Mouse (Mus musculus) lung, embryonic 14.5 days (tissue): Measurements from ENCODE around the gene Gucy1b1. TPM values are rescaled to one million over a fixed set of nuclear protein-coding genes. Genes with fewer than 3 reads are reported as not detected.

Experiments
- ATAC-seq: fragments of 200-750 bp; cut with Nextera tagmentation; 2 replicates; pipeline ENCODE4 v1.8.0; 2017; ENCODE audit warnings: mild to moderate bottlenecking, moderate TSS enrichment, moderate library complexity; ENCODE audit not compliant: insufficient read depth
- DNase-seq: peaks from one replicate; pipeline ENCODE4 v3.0.0-alpha.2; 2015
- H3K27ac ChIP-seq: fragments of 300-500 bp; sonication (generic); 2 replicates; pipeline ENCODE4 v1.5.1; 2014; ENCODE audit warnings: low read depth, mild to moderate bottlenecking, moderate library complexity
- H3K27me3 ChIP-seq: fragments of 300-500 bp; sonication (generic); 2 replicates; pipeline ENCODE4 v1.6.1; 2014; ENCODE audit warnings: low read length, control low read depth; ENCODE audit not compliant: insufficient read depth
- H3K36me3 ChIP-seq: fragments of 300-500 bp; sonication (generic); 2 replicates; pipeline ENCODE4 v1.6.1; 2014; ENCODE audit warnings: control low read depth; ENCODE audit not compliant: insufficient read depth
- H3K4me1 ChIP-seq: fragments of 300-500 bp; sonication (generic); 2 replicates; pipeline ENCODE4 v1.6.1; 2014; ENCODE audit warnings: antibody characterized with exemption, control low read depth; ENCODE audit not compliant: insufficient read depth
- H3K4me2 ChIP-seq: fragments of 300-500 bp; sonication (generic); 2 replicates; pipeline ENCODE4 v1.6.1; 2014; ENCODE audit warnings: mild to moderate bottlenecking
- H3K4me3 ChIP-seq: fragments of 300-500 bp; sonication (generic); 2 replicates; pipeline ENCODE4 v1.5.1; 2014; ENCODE audit warnings: low read depth, low read length
- H3K9ac ChIP-seq: fragments of 300-500 bp; sonication (generic); 2 replicates; pipeline ENCODE4 v1.6.1; 2014
- H3K9me3 ChIP-seq: fragments of 300-500 bp; sonication (generic); 2 replicates; pipeline ENCODE4 v1.6.1; 2016; ENCODE audit warnings: low read depth, low read length, control low read depth
- CTCF ChIP-seq: IDR thresholded peaks from 2 replicates; pipeline ENCODE4 v1.5.1; 2016; ENCODE audit warnings: antibody characterized with exemption, low read depth
- WGBS: fragments of 180-500 bp; shearing (Covaris S2); extraction: QIAGEN DNeasy Blood & Tissue Kit; methylation state at CpG from one replicate; pipeline ENCODE4 v1.1.7; 2014; 5-methylcytosine and 5-hydroxymethylcytosine counted together
- polyA plus RNA-seq: library from polyadenylated mRNA; unstranded; fragments of >200 nt; fragmentation: Nextera tagmentation; extraction: Ambion mirVana; gene quantifications from 2 replicates; pipeline ENCODE4 v1.2.1, GENCODE M21; 2014

Gucy1b1 gene
- polyA plus RNA-seq, 1 experiment from 2014 or later: 73.5 TPM

DNA sequence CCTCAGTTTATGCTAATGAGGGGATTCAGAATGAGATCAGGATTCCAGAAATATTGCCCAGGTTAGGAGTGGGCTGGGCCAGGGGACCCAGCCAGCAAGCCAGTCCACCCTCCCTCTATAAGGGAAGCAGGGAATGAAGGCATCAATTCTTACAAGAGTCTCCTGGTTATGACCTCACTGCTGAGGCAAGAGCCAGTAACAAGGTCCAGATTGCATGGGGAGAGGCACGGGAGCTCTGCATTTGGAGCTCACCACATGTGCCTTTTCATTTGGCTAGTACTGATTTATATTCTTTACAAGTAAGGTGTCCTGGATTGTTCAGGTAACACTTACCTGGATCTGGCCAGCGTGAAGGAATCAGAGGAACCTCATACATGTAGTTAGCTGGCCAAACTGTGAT lies 22.3 kb upstream of the Gucy1b1 start:
- no peaks in the 10 kb centered on the region for H3K27me3 ChIP-seq
- peaks cover 42% of the 10 kb centered on the region for H3K36me3 ChIP-seq
- ATAC-seq (no peak), DNase-seq (no peak)
- no peaks in the 10 kb centered on the region for H3K4me1 ChIP-seq
- no peaks in the 10 kb centered on the region for H3K9me3 ChIP-seq
- no peak overlapping the region for H3K27ac ChIP-seq
- H3K4me3 ChIP-seq: no peak overlapping the region
- H3K4me2 ChIP-seq: no peak overlapping the region
- no peak for TF ChIP-seq CTCF
- H3K9ac ChIP-seq: no peak overlapping the region
- WGBS: 76% methylated on average over 2 of the region's 2 CpGs

DNA sequence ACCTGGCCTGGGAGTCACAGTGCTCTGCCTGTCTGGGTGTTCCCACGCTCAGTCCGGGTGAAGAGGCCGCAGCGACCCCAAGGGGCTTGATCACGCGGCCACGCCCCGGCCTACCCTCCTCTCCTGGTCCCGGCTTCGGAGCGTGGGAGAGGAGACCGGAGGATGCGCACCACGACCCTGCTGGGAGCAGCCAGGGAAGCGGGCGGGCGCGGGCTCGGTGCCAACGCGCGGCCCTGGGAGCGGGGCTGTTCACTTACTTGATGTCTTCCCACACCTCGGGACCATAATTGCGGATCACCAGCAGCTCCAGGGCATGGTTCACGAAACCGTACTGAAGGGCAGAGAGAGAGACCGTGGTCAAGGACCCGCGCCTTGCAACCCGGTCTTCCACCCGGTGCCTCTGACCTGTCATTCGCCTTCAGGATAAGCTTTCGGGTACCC lies 728 bp downstream of the Gucy1b1 start:
- Histone ChIP-seq H3K9ac (peak overlapping the region; percentile 67), H3K4me1 (peaks cover 3% of the 10 kb centered on the region; the same call in 1 of the 2 replicates), H3K36me3 (0 out of 2 replicates have a peak, but pooled peaks cover 9% of the 10 kb centered on the region), H3K27me3 (no peaks in the 10 kb centered on the region), H3K4me3 (peak overlapping the region; percentile 63), H3K9me3 (no peaks in the 10 kb centered on the region), H3K27ac (peak overlapping the region; percentile 87), H3K4me2 (peak overlapping the region; percentile 90)
- ATAC-seq (peak; percentile 61), DNase-seq (peak; percentile 83)
- under 1% methylated on average over 34 of the region's 34 CpGs for WGBS
- no peak for TF ChIP-seq CTCF

DNA sequence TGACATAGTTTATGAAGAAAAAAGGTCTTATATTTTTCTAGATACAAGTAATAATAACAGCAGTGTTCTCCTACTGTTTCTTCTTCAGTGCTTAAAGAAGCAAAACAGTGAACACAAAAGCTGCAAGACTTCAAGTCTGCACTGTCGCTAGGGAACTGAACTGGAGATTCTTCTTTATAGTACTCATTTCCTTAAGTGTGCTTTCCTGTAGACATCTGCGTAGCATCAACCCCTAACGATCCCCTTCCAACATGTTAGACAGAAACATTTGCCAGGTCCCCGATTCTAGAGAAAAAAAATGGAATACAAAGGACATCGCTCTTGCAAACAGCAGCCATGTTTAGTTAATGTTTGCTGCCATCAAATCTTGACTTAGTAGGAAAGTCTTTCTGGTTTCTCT lies 6.7 kb downstream of the Gucy1b1 start:
- H3K27me3 ChIP-seq: no peaks in the 10 kb centered on the region
- TF ChIP-seq CTCF: no peak
- WGBS: 64% methylated on average over 5 of the region's 5 CpGs
- DNase-seq (no peak), ATAC-seq (no peak)
- H3K36me3 ChIP-seq: 0 out of 2 replicates have a peak, but pooled peaks cover 9% of the 10 kb centered on the region
- H3K9ac ChIP-seq: no peak overlapping the region
- H3K27ac ChIP-seq: no peak overlapping the region
- no peaks in the 10 kb centered on the region for H3K9me3 ChIP-seq
- no peak overlapping the region for H3K4me2 ChIP-seq
- H3K4me1 ChIP-seq: peaks cover 18% of the 10 kb centered on the region
- H3K4me3 ChIP-seq: no peak overlapping the region

DNA sequence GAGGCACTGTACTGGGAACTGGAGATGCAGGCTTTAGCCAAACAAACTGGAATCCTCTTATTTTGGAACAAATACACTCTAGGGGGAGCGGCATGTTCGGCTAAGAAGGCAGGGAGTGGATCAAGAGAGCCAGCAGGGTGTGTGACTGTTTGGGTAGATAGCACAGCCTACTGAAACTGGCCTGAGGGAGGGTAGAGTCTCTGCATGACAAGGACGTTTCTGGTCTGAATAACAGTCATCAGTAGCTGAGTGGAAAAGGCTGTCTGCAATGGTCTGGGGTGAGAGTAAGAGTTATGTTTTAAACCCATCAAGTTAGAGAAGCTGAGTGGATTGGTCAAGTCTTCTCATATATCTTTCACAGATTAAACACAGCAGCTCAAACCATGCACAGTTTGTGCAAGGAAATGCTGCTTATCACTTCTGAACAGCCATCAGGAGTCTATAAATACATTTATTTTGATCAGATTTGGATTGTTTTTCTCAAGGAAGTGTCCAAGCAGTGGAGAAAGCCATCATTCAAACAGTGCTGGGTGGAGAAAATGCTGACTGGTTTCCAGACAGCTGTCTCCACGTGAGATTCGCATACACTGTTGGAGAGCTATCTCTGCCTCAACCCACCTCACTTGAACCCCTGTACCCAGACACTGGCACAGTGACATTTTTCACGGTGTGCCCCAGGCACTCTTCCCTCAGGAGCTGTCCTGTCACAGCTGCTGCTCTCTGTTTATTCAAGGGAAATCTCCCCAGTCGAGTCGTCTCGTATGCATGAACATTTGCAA lies 12.9 kb downstream of the Gucy1b1 start:
- no peak overlapping the region for H3K4me2 ChIP-seq
- H3K9ac ChIP-seq: no peak overlapping the region
- peak; percentile 47 for DNase-seq
- H3K27ac ChIP-seq: peak overlapping the region; percentile 40
- WGBS: 17% methylated on average over 9 of the region's 9 CpGs
- H3K4me3 ChIP-seq: no peak overlapping the region
- H3K27me3 ChIP-seq: no peaks in the 10 kb centered on the region
- TF ChIP-seq CTCF: no peak
- peaks cover 33% of the 10 kb centered on the region for H3K4me1 ChIP-seq
- H3K9me3 ChIP-seq: no peaks in the 10 kb centered on the region
- peaks cover 10% of the 10 kb centered on the region; the same call in 1 of the 2 replicates for H3K36me3 ChIP-seq
- ATAC-seq: no peak

DNA sequence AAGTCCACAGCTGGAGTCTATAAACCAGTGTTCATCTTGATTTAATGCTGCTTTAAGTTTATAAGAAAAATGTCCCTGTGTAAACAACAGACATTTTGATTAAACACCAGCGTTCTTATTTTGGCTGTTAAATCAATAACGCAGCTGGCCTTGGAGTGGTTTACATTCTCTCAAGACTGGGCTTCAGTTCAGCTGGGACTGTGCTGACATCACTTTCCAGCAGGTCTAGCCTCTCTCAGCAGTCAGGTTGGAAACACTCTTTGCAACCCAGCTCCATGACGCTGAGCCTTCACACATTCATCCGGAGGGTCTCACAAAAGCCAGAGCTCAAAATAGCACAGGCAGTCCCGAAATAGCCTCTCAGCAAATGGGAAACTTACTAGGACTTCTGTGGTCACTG lies 17.3 kb downstream of the Gucy1b1 start:
- H3K9me3 ChIP-seq: no peaks in the 10 kb centered on the region
- TF ChIP-seq CTCF: no peak
- H3K4me3 ChIP-seq: no peak overlapping the region
- no peak overlapping the region for H3K9ac ChIP-seq
- 0 out of 2 replicates have a peak overlapping the region, but pooled peaks have one; percentile 5 for H3K4me2 ChIP-seq
- 8% methylated on average over 5 of the region's 5 CpGs for WGBS
- peaks cover 14% of the 10 kb centered on the region; the same call in 1 of the 2 replicates for H3K36me3 ChIP-seq
- ATAC-seq (peak; percentile 99), DNase-seq (peak; percentile 97)
- H3K4me1 ChIP-seq: peaks cover 36% of the 10 kb centered on the region
- H3K27ac ChIP-seq: peak overlapping the region; percentile 80
- H3K27me3 ChIP-seq: no peaks in the 10 kb centered on the region

DNA sequence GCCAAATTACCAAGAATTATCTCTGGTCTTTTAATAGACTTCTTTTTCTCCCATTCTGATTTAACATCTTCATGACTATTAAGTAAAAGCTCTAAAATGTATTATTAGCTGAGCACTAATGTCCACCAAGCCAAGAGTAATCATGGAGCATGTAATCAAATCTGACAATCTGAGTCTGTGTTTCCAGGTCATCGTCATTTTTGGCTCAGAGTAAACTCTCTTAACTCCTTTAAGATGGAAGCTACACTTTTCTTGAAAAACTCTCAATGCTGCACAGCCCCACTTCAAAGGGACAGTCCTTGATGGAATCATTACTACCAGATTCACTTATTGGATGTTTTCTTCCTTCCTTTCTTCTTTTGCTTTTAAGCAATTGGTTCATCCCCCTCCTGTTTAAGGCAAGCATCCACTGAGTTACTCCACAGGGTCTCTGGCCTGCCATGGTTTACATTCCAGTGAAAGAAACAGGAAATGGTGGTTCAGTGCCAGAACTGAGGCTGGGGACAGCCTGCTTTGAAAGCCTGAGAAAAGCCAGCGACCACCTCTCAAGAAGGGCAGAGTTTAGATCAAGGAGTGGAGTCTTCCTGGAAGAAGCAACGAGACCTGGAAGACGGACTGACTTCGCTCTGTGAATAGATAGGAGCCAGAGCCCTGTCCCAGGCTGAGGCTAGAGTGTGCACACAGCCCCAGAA lies 20.1 kb downstream of the Gucy1b1 start:
- Histone ChIP-seq H3K4me1 (peaks cover 34% of the 10 kb centered on the region), H3K9ac (no peak overlapping the region), H3K27ac (peak overlapping the region; percentile 65; the same call in 1 of the 2 replicates), H3K27me3 (no peaks in the 10 kb centered on the region), H3K36me3 (peaks cover 18% of the 10 kb centered on the region), H3K4me2 (no peak overlapping the region), H3K4me3 (no peak overlapping the region), H3K9me3 (no peaks in the 10 kb centered on the region)
- TF ChIP-seq CTCF: no peak
- DNase-seq (peak; percentile 75), ATAC-seq (0 out of 2 replicates have a peak, but pooled peaks have one; percentile 13)
- WGBS: 22% methylated on average over 5 of the region's 5 CpGs

DNA sequence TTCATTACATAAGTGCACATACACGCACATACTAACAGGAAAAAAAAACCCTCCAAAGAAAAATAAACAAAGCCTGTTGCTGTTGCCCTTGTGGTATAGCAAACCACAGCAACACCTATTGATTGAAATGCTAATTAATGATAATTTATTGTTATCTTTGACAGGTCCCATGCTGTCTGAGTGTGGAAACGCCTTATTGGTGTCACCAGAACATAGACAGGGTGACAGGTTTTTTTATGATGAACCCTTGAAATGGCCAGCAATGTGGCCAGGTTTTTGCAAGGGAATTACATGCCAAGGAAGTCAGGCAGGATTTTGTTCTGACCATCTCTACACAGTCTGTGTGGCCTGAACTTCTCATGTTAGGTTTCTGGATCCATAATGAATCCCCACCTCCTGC lies 22.5 kb downstream of the Gucy1b1 start:
- peaks cover 13% of the 10 kb centered on the region; the same call in 1 of the 2 replicates for H3K36me3 ChIP-seq
- no peaks in the 10 kb centered on the region for H3K27me3 ChIP-seq
- no peak for TF ChIP-seq CTCF
- ATAC-seq: no peak
- H3K4me3 ChIP-seq: no peak overlapping the region
- H3K9me3 ChIP-seq: no peaks in the 10 kb centered on the region
- H3K9ac ChIP-seq: no peak overlapping the region
- WGBS: 40% methylated on average over 2 of the region's 2 CpGs
- H3K27ac ChIP-seq: peak overlapping the region; percentile 73
- H3K4me1 ChIP-seq: peaks cover 37% of the 10 kb centered on the region
- no peak overlapping the region for H3K4me2 ChIP-seq
- no peak for DNase-seq
